Mouse (Mus musculus): ENCODE measurements at regions not wholly inside any gene's neighbourhood (a gene's known extent, or its start where the extent isn't known, plus 50 kb on each side); places are given as distances from the start of the nearest gene placed in this dataset.
"Not testable (repeated sequence)": the region's sequence is repeated elsewhere in the genome, so short reads cannot be mapped to it uniquely, and the experiment has no call there.

DNA sequence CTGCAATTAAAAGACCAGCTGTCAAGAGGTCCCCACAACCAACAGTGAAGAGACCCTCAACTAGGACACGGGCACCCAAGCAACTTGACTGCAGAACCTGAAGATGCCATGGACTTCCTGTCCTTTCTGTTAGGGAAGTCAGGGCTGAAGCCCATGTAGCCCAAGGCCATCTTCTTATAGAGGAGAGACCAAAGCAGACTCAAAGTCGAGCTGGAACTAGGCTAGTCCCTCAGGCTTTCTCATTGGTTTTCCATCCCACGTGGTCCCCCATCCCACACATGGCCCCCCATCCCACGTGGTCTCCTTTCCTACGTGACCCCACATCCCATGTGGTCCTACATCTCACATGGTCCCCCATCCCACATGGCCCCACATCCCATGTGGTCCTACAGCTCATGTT lies 125.1 kb upstream of the Haao start:
- H3K9ac ChIP-seq (ENCODE audit: low read length): no peak overlapping the region
- no peak overlapping the region for H3K27ac ChIP-seq (ENCODE audit: low read length)
- 81% methylated on average over 5 of the region's 5 CpGs for WGBS
- H3K36me3 ChIP-seq (ENCODE audit: control insufficient read depth, insufficient read depth, low read length): no peaks in the 10 kb centered on the region
- no peak overlapping the region for H3K4me3 ChIP-seq (ENCODE audit: low read length)
- no peaks in the 10 kb centered on the region for H3K27me3 ChIP-seq (ENCODE audit: control insufficient read depth, insufficient read depth, low read depth, low read length)
- peaks cover 14% of the 10 kb centered on the region for H3K4me1 ChIP-seq (replicated peaks; ENCODE audit: control insufficient read depth, insufficient read depth, low read length)
- ATAC-seq (ENCODE audit: low read depth): no peak
- H3K4me2 ChIP-seq (ENCODE audit: low read depth, low read length): no peak overlapping the region
- no peaks in the 10 kb centered on the region for H3K9me3 ChIP-seq (ENCODE audit: control insufficient read depth, low read length)

GRCm38 (mm10) chr17:83972470-83972869 lies 124.7 kb upstream of the Haao start:
- Histone ChIP-seq H3K4me2 (ENCODE audit: low read depth, low read length) (no peak overlapping the region), H3K36me3 (ENCODE audit: control insufficient read depth, insufficient read depth, low read length) (no peaks in the 10 kb centered on the region), H3K9me3 (ENCODE audit: control insufficient read depth, low read length) (no peaks in the 10 kb centered on the region), H3K27me3 (ENCODE audit: control insufficient read depth, insufficient read depth, low read depth, low read length) (no peaks in the 10 kb centered on the region), H3K4me1 (replicated peaks; ENCODE audit: control insufficient read depth, insufficient read depth, low read length) (peaks cover 13% of the 10 kb centered on the region), H3K9ac (ENCODE audit: low read length) (peak overlapping the region; percentile 40; the same call in 1 of the 2 replicates), H3K4me3 (ENCODE audit: low read length) (no peak overlapping the region), H3K27ac (ENCODE audit: low read length) (peak overlapping the region; percentile 56)
- 77% methylated on average over 4 of the region's 4 CpGs for WGBS
- ATAC-seq (ENCODE audit: low read depth): no peak

DNA sequence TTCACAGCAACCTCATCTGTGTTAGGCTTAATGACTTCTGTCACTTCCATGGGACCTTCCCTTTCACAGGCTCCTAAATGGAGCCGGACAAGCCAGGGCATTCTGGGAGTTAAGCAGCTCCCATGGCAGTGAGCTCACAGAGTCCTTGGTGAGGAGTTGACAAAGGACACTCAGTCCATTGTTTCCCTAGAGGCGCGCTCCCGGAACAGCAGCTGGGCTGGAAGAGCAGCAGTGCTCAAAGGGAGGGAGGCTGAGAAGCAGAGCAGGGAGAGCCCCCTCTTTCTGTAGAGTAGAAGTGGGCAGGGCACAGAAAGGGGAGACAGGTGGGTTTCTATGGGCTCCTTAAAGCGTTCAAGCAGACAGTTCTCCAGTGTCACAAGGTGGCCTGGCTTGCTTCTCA lies 124.3 kb upstream of the Haao start:
- no peaks in the 10 kb centered on the region for H3K9me3 ChIP-seq (ENCODE audit: control insufficient read depth, low read length)
- H3K36me3 ChIP-seq (ENCODE audit: control insufficient read depth, insufficient read depth, low read length): no peaks in the 10 kb centered on the region
- peak overlapping the region; percentile 56 for H3K27ac ChIP-seq (ENCODE audit: low read length)
- H3K4me2 ChIP-seq (ENCODE audit: low read depth, low read length): no peak overlapping the region
- ATAC-seq (ENCODE audit: low read depth): peak; percentile 54; the same call in 1 of the 2 replicates
- no peak overlapping the region for H3K4me3 ChIP-seq (ENCODE audit: low read length)
- no peaks in the 10 kb centered on the region for H3K27me3 ChIP-seq (ENCODE audit: control insufficient read depth, insufficient read depth, low read depth, low read length)
- 45% methylated on average over 5 of the region's 5 CpGs for WGBS
- peaks cover 11% of the 10 kb centered on the region for H3K4me1 ChIP-seq (replicated peaks; ENCODE audit: control insufficient read depth, insufficient read depth, low read length)
- H3K9ac ChIP-seq (ENCODE audit: low read length): peak overlapping the region; percentile 40; the same call in 1 of the 2 replicates

DNA sequence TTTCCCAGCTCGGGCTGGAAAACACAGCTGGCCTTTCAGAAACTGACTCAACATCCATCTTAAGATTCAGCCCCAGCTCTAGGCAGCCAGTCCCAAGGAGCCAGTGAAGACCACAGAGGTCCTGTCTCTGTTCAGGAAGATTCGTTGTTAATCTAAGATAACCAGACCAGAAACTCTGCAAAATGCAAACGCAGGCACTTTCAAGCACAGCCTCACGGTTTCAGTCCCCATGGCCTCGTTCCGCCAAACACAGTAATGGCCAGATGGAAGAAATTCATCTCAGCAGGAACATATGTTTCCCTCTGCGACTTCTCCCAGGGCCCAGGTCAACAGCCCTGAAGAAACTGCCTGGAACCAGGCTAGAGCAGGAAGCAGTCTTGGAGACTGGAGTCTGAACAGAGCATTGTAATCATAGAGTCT lies 121.7 kb upstream of the Haao start:
- Histone ChIP-seq H3K27me3 (ENCODE audit: control insufficient read depth, insufficient read depth, low read depth, low read length) (no peaks in the 10 kb centered on the region), H3K9me3 (ENCODE audit: control insufficient read depth, low read length) (no peaks in the 10 kb centered on the region; the same call in 1 of the 2 replicates), H3K4me2 (ENCODE audit: low read depth, low read length) (no peak overlapping the region), H3K9ac (ENCODE audit: low read length) (no peak overlapping the region), H3K27ac (ENCODE audit: low read length) (peak overlapping the region; percentile 23), H3K36me3 (ENCODE audit: control insufficient read depth, insufficient read depth, low read length) (no peaks in the 10 kb centered on the region), H3K4me1 (replicated peaks; ENCODE audit: control insufficient read depth, insufficient read depth, low read length) (peaks cover 11% of the 10 kb centered on the region), H3K4me3 (ENCODE audit: low read length) (no peak overlapping the region)
- peak; percentile 24; the same call in 1 of the 2 replicates for ATAC-seq (ENCODE audit: low read depth)
- WGBS: 46% methylated on average over 7 of the region's 7 CpGs

DNA sequence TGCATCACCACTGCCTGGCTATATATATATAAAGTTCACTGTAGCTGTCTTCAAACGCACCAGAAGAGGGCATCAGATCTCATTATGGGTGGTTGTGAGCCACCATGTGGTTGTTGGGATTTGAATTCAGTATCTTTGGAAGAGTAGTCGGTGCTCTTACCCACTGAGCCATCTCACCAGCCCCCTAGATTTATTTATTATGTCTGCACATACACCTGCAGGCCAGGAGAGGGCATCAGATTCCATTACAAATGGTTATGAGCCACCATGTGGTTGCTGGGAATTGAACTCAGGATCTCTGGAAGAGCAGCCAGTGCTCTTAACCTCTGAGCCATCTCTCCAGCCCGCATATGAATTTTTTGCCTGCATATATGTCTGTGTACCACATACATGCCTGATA lies 120.4 kb upstream of the Haao start:
- H3K4me2 ChIP-seq (ENCODE audit: low read depth, low read length); ATAC-seq (ENCODE audit: low read depth); H3K9me3 ChIP-seq (ENCODE audit: control insufficient read depth, low read length); H3K27ac ChIP-seq (ENCODE audit: low read length); H3K4me3 ChIP-seq (ENCODE audit: low read length); H3K4me1 ChIP-seq (replicated peaks; ENCODE audit: control insufficient read depth, insufficient read depth, low read length); H3K9ac ChIP-seq (ENCODE audit: low read length); H3K36me3 ChIP-seq (ENCODE audit: control insufficient read depth, insufficient read depth, low read length); H3K27me3 ChIP-seq (ENCODE audit: control insufficient read depth, insufficient read depth, low read depth, low read length): not testable (repeated sequence)
- 89% methylated on average over 3 of the region's 3 CpGs for WGBS

GRCm38 (mm10) chr17:83967007-83967406 lies 119.2 kb upstream of the Haao start:
- H3K36me3 ChIP-seq (ENCODE audit: control insufficient read depth, insufficient read depth, low read length): no peaks in the 10 kb centered on the region
- no peak overlapping the region for H3K4me3 ChIP-seq (ENCODE audit: low read length)
- no peak overlapping the region for H3K27ac ChIP-seq (ENCODE audit: low read length)
- H3K4me2 ChIP-seq (ENCODE audit: low read depth, low read length): no peak overlapping the region
- WGBS: 94% methylated on average over 6 of the region's 6 CpGs
- peaks cover 9% of the 10 kb centered on the region for H3K4me1 ChIP-seq (replicated peaks; ENCODE audit: control insufficient read depth, insufficient read depth, low read length)
- no peak overlapping the region for H3K9ac ChIP-seq (ENCODE audit: low read length)
- no peaks in the 10 kb centered on the region; the same call in 1 of the 2 replicates for H3K9me3 ChIP-seq (ENCODE audit: control insufficient read depth, low read length)
- H3K27me3 ChIP-seq (ENCODE audit: control insufficient read depth, insufficient read depth, low read depth, low read length): no peaks in the 10 kb centered on the region
- ATAC-seq (ENCODE audit: low read depth): no peak

DNA sequence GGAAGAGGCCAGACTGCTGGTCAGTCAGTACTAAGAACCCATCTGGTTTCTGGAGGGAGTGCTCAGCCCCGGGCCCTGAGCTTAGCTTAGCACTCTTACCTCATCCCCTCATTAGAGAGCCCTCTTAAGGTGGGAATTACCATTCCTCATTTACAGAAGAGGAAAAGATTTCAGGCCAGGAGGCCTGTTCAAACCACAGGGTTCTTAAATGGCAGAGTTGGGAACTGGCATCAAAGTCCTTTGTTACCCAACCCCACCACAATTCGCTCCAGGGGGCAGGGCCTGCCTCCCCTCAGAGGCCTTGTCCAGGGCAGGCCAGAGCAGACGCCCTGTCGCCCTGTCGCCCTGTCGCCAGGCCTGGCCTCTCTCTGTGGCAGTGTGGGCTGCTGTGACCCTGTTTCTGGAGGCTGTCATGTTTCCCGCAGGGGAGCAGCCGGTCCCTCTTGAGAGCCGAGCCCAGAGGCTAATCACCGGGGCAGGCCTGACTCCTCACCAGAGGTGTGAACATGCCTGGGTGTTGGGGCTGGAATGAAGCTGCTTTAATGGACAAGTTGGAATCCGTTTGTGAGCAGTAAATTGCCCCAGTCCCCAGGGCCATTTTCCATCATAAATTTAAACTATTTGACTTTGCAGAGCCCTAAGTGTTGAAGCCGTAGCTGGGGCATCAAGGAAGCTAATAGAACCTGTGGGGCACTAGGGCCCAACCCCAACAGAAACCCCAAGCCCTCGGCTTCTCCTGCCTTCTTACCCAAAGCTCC lies 116.9 kb upstream of the Haao start:
- WGBS: 48% methylated on average over 13 of the region's 13 CpGs
- H3K36me3 ChIP-seq (ENCODE audit: control insufficient read depth, insufficient read depth, low read length): no peaks in the 10 kb centered on the region
- no peak overlapping the region for H3K9ac ChIP-seq (ENCODE audit: low read length)
- H3K27me3 ChIP-seq (ENCODE audit: control insufficient read depth, insufficient read depth, low read depth, low read length): no peaks in the 10 kb centered on the region
- ATAC-seq (ENCODE audit: low read depth): 0 out of 2 replicates have a peak, but pooled peaks have one; percentile 24
- H3K9me3 ChIP-seq (ENCODE audit: control insufficient read depth, low read length): no peaks in the 10 kb centered on the region; the same call in 1 of the 2 replicates
- H3K4me1 ChIP-seq (replicated peaks; ENCODE audit: control insufficient read depth, insufficient read depth, low read length): peaks cover 17% of the 10 kb centered on the region
- H3K27ac ChIP-seq (ENCODE audit: low read length): no peak overlapping the region
- H3K4me3 ChIP-seq (ENCODE audit: low read length): no peak overlapping the region
- H3K4me2 ChIP-seq (ENCODE audit: low read depth, low read length): no peak overlapping the region

DNA sequence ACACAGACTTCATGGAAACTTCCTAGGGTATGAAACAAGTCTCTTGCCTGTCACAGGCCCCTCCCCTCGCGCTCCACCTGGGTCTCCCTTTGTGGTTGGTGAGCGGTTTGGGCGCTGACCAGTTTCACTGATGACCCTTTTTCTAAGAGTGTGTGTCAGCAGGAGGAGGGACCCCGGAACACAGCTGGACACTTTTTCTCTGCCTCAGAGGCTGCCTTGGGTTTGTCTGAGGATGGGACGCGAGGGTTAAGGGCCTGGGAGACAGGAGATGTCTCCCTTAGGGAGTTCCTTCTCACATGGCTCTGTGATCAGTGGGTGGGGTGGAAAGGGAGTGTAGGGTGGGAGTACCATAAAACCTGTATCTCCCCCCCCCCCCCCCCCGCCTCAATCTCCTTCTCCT lies 115.8 kb upstream of the Haao start:
- ATAC-seq (ENCODE audit: low read depth): no peak
- H3K4me2 ChIP-seq (ENCODE audit: low read depth, low read length): no peak overlapping the region
- no peaks in the 10 kb centered on the region; the same call in 1 of the 2 replicates for H3K9me3 ChIP-seq (ENCODE audit: control insufficient read depth, low read length)
- H3K27ac ChIP-seq (ENCODE audit: low read length): no peak overlapping the region
- WGBS: 78% methylated on average over 7 of the region's 8 CpGs
- H3K27me3 ChIP-seq (ENCODE audit: control insufficient read depth, insufficient read depth, low read depth, low read length): no peaks in the 10 kb centered on the region
- no peaks in the 10 kb centered on the region for H3K36me3 ChIP-seq (ENCODE audit: control insufficient read depth, insufficient read depth, low read length)
- no peak overlapping the region for H3K9ac ChIP-seq (ENCODE audit: low read length)
- no peak overlapping the region for H3K4me3 ChIP-seq (ENCODE audit: low read length)
- peaks cover 27% of the 10 kb centered on the region for H3K4me1 ChIP-seq (replicated peaks; ENCODE audit: control insufficient read depth, insufficient read depth, low read length)

GRCm38 (mm10) chr17:83962841-83963240 lies 115.1 kb upstream of the Haao start:
- Histone ChIP-seq H3K9me3 (ENCODE audit: control insufficient read depth, low read length) (no peaks in the 10 kb centered on the region; the same call in 1 of the 2 replicates), H3K27ac (ENCODE audit: low read length) (0 out of 2 replicates have a peak overlapping the region, but pooled peaks have one; percentile 10), H3K4me3 (ENCODE audit: low read length) (no peak overlapping the region), H3K4me2 (ENCODE audit: low read depth, low read length) (no peak overlapping the region), H3K27me3 (ENCODE audit: control insufficient read depth, insufficient read depth, low read depth, low read length) (no peaks in the 10 kb centered on the region), H3K4me1 (replicated peaks; ENCODE audit: control insufficient read depth, insufficient read depth, low read length) (peaks cover 34% of the 10 kb centered on the region), H3K9ac (ENCODE audit: low read length) (no peak overlapping the region), H3K36me3 (ENCODE audit: control insufficient read depth, insufficient read depth, low read length) (no peaks in the 10 kb centered on the region)
- ATAC-seq (ENCODE audit: low read depth): no peak
- 16% methylated on average over 4 of the region's 4 CpGs for WGBS
